Mouse (Mus musculus): ENCODE results near the gene Adgrg7. TPM values are rescaled to one million over a fixed set of nuclear protein-coding genes. Genes with fewer than 3 reads are reported as not detected.

Adgrg7 gene
- total and polyA plus RNA-seq, 3 experiments: 0.20 to 1.5 (median 0.29) TPM

DNA sequence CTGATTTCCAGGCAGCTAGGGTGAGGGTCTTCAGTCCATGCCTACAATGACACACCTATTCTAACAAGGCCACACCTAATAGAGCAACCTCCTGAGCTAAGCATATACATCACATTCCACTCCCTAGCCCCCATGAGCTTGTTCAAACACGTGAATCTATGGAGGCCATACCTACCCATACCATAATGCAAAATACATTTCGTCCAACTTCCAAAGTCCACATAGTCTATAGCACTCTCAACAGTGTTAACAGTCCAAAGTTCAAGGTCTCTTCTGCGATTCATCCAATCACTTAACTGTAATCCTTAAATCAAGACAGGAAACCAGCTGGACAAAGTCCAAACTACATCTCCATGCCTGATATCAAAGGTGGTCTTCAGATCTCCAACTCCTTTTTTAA is 85.6 kb downstream of the Adgrg7 start:
- Histone ChIP-seq H3K9ac (ENCODE audit: insufficient read depth, low read depth) (no peak overlapping the region), H3K9me3 (replicated peaks; ENCODE audit: low read length) (no peaks in the 10 kb centered on the region), H3K79me2 (replicated peaks; ENCODE audit: control insufficient read depth, extremely low read depth, insufficient read depth, poor library complexity, severe bottlenecking) (peaks cover 24% of the 10 kb centered on the region), H3K36me3 (replicated peaks in 1 of 2; ENCODE audit: control insufficient read depth in 1 of 2, insufficient read depth in 1 of 2, low read length in 1 of 2) (peaks cover 41 to 72% of the 10 kb centered on the region in 2 experiments), H3K4me2 (ENCODE audit: insufficient read depth, low read depth, poor library complexity, severe bottlenecking) (no peak overlapping the region), H3K4me3 (replicated peaks in 1 of 3; ENCODE audit: low read depth in 2 of 3, low read length in 2 of 3, poor library complexity in 1 of 3) (no peak overlapping the region), H3K27ac (ENCODE audit: insufficient read depth, low read depth) (no peak overlapping the region), H3K4me1 (ENCODE audit: control insufficient read depth in 1 of 2, insufficient read depth in 2 of 2) (peaks cover 0 to 22% of the 10 kb centered on the region in 2 experiments; a peak in 3 of 4 replicates), H3K27me3 (replicated peaks) (no peaks in the 10 kb centered on the region)
- dilution Hi-C loops (cut with MboI; ENCODE audit: extremely low pct_ligation_motif_present, extremely low pct_unique_long_range_greater_than_20kb, low sequenced_read_pairs): no loop called here
- in situ Hi-C loops (cut with MboI; ENCODE audit: low pct_ligation_motif_present, low pct_unique_long_range_greater_than_20kb, low sequenced_read_pairs): loop anchor here (25.0 kb wide), 1 partner anchor 773 kb away; the partner anchor contains the start of gene Cep97
- DNase-seq (ENCODE audit: extremely low read depth): no peak
- TF ChIP-seq EP300 (IDR thresholded peaks at IDR 0.05; ENCODE audit: low read length) (no peak), MAZ (IDR thresholded peaks at IDR 0.05; ENCODE audit: low read depth, low read length) (no peak), ZNF384 (IDR thresholded peaks at IDR 0.05; ENCODE audit: low read depth, low read length) (no peak), TCF12 (IDR thresholded peaks at IDR 0.05; ENCODE audit: low read depth, low read length) (no peak), ETS1 (conservative IDR thresholded peaks at IDR 0.05; ENCODE audit: low read depth, low read length) (no peak), JUND (conservative IDR thresholded peaks at IDR 0.05; ENCODE audit: low read depth, low read length) (no peak), CTCF (conservative IDR thresholded peaks at IDR 0.05 in 1 of 2, IDR thresholded peaks at IDR 0.05 in 1 of 2; ENCODE audit: low read depth in 2 of 2, low read length in 2 of 2) (no peak), NRF1 (IDR thresholded peaks at IDR 0.05; ENCODE audit: low read depth, low read length) (no peak), USF1 (IDR thresholded peaks at IDR 0.05; ENCODE audit: low read depth, low read length) (no peak), HCFC1 (IDR thresholded peaks at IDR 0.05; ENCODE audit: low read depth, low read length) (no peak), ZKSCAN1 (IDR thresholded peaks at IDR 0.05; ENCODE audit: borderline replicate concordance, low read depth, low read length) (no peak), ZMIZ1 (IDR thresholded peaks at IDR 0.05; ENCODE audit: low read depth, low read length) (no peak), ZC3H11A (IDR thresholded peaks at IDR 0.05; ENCODE audit: low read depth, low read length) (no peak), SMC3 (IDR thresholded peaks at IDR 0.05; ENCODE audit: low read depth, low read length) (no peak), POLR2AphosphoS2 (IDR thresholded peaks at IDR 0.05; ENCODE audit: low read depth, low read length) (no peak), KAT2A (IDR thresholded peaks at IDR 0.05; ENCODE audit: insufficient replicate concordance, low read length) (no peak), PAX5 (IDR thresholded peaks at IDR 0.05; ENCODE audit: low read length) (no peak), MXI1 (IDR thresholded peaks at IDR 0.05; ENCODE audit: low read depth, low read length) (no peak), SIN3A (IDR thresholded peaks at IDR 0.05; ENCODE audit: low read length) (no peak), BHLHE40 (IDR thresholded peaks at IDR 0.05; ENCODE audit: low read depth, low read length) (no peak)

DNA sequence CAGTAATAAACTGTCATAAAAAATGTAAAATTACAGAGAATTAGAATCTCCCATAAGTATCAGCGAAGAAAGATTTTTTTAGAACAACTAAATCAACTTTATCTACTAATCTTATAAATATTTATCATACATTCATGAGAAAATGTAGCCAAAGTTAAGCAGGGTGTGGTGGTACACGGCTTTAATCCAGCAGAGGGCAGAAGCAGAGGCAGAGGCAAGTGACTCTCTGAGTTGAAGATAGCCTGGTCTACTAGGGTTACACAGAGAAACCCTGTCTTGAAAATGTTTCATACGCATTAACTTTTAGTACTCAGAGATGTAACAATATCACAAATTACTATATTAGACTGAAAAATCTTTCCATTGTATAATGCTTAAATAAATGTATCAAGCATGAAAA is 89.9 kb downstream of the Adgrg7 start:
- peaks cover 48 to 79% of the 10 kb centered on the region in 2 experiments for H3K36me3 ChIP-seq (replicated peaks in 1 of 2; ENCODE audit: control insufficient read depth in 1 of 2, insufficient read depth in 1 of 2, low read length in 1 of 2)
- H3K9me3 ChIP-seq (replicated peaks; ENCODE audit: low read length): no peaks in the 10 kb centered on the region

More for the DNA sequence above, 89.9 kb downstream of the Adgrg7 start:
- Histone ChIP-seq H3K4me1 (ENCODE audit: control insufficient read depth in 1 of 2, insufficient read depth in 2 of 2) (peaks cover 0 to 10% of the 10 kb centered on the region in 2 experiments; a peak in 2 of 4 replicates), H3K27ac (ENCODE audit: insufficient read depth, low read depth) (no peak overlapping the region), H3K79me2 (replicated peaks; ENCODE audit: control insufficient read depth, extremely low read depth, insufficient read depth, poor library complexity, severe bottlenecking) (peaks cover 3% of the 10 kb centered on the region), H3K4me2 (ENCODE audit: insufficient read depth, low read depth, poor library complexity, severe bottlenecking) (no peak overlapping the region), H3K27me3 (replicated peaks) (no peaks in the 10 kb centered on the region), H3K9ac (ENCODE audit: insufficient read depth, low read depth) (no peak overlapping the region), H3K4me3 (replicated peaks in 1 of 3; ENCODE audit: low read depth in 2 of 3, low read length in 2 of 3, poor library complexity in 1 of 3) (no peak overlapping the region)
- in situ Hi-C loops (cut with MboI; ENCODE audit: low pct_ligation_motif_present, low pct_unique_long_range_greater_than_20kb, low sequenced_read_pairs) (loop anchor here (25.0 kb wide), 1 partner anchor 768 kb away; the partner anchor contains the start of gene Cep97), dilution Hi-C loops (cut with MboI; ENCODE audit: extremely low pct_ligation_motif_present, extremely low pct_unique_long_range_greater_than_20kb, low sequenced_read_pairs) (no loop called here)
- DNase-seq (ENCODE audit: extremely low read depth): peak; percentile 33
- TF ChIP-seq CTCF (conservative IDR thresholded peaks at IDR 0.05 in 1 of 2, IDR thresholded peaks at IDR 0.05 in 1 of 2; ENCODE audit: low read depth in 2 of 2, low read length in 2 of 2): peak in 1 of 2 experiments; percentile 50; a peak in 2 of 4 replicates
- TF ChIP-seq TCF12 (IDR thresholded peaks at IDR 0.05; ENCODE audit: low read depth, low read length): no peak
- TF ChIP-seq RCOR1 (conservative IDR thresholded peaks at IDR 0.05; ENCODE audit: low read depth, low read length): no peak
- peak; percentile 45 for TF ChIP-seq SMC3 (IDR thresholded peaks at IDR 0.05; ENCODE audit: low read depth, low read length)
- no peak for TF ChIP-seq HCFC1 (IDR thresholded peaks at IDR 0.05; ENCODE audit: low read depth, low read length)
- TF ChIP-seq NELFE (IDR thresholded peaks at IDR 0.05; ENCODE audit: low read depth, low read length): no peak
- no peak for TF ChIP-seq MAZ (IDR thresholded peaks at IDR 0.05; ENCODE audit: low read depth, low read length)
- TF ChIP-seq POLR2A (IDR thresholded peaks at IDR 0.05; ENCODE audit: low read depth, low read length): no peak
- TF ChIP-seq ETS1 (conservative IDR thresholded peaks at IDR 0.05; ENCODE audit: low read depth, low read length): no peak
- TF ChIP-seq E2F4 (IDR thresholded peaks at IDR 0.05; ENCODE audit: insufficient replicate concordance, low read depth, low read length): no peak
- no peak for TF ChIP-seq MYC (IDR thresholded peaks at IDR 0.05; ENCODE audit: low read depth, low read length)

All from CH12.LX (cell line).